Mouse (Mus musculus) embryo, embryonic 9.5 days (tissue): ENCODE results near the gene Mcfd2.

Experiments
- DNase-seq: peaks from one replicate; pipeline ENCODE4 v3.0.0-alpha.2; 2017; ENCODE audit errors: extremely low spot score

Gene Mcfd2

DNA sequence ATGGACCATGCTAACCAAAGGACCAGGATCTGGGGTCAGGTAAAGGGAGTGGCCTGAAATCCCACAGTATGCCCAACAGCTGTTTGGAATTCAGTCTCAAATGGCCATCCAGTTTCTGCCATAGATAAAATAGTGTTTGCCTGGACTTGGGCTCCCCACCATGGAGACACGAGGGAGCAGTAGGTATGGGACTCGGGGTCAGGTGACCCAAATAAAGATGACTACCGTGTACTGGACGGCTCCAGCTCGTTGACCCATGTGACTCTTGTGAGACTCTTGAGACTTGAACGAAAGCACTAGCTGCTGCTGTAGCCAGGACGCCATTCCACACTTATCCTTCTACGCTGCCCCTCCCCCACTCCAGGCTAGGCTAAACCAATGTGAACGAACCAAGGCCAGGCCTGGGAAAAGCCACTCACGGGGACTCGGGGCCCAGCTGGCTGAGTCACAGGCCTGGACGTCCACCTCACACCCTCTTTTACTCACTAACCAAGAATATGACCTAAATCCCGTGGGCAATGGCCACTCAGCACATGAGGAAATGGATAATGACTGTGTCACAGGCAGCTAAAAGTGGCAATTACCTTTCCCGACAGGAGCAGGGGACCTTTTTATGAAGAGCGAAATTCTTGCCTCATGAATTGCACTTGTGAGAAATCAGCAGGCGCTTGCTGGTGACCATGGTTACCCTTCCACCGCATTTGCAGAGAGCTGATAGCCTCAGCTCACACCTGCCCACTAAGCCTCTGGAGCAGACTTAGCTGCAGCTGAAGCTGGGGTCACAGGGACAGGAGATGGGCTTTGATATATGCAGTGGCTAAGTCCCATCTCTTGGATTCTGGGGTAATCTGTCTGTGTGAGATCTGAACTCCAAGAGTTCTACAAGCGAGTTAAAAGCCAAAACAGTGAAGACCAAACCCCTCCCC is 28.7 kb downstream of the Mcfd2 start:
- no peak for DNase-seq

DNA sequence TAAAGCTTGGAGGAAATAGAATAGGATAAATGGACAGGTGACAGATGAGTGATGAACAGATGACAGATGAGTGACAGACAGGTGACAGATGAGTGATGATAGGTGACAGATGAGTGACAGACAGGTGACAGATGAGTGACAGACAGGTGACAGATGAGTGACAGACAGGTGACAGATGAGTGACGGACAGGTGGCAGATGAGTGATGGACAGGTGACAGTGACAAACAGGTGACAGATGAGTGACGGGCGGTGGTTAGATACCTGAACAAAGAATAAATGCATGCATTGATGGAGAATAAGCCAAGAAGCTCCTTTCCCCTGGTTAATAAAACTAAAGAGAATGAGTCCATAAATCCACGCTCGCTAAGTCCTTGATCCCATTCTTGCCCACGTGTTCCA is 30.7 kb downstream of the Mcfd2 start:
- DNase-seq: no peak

DNA sequence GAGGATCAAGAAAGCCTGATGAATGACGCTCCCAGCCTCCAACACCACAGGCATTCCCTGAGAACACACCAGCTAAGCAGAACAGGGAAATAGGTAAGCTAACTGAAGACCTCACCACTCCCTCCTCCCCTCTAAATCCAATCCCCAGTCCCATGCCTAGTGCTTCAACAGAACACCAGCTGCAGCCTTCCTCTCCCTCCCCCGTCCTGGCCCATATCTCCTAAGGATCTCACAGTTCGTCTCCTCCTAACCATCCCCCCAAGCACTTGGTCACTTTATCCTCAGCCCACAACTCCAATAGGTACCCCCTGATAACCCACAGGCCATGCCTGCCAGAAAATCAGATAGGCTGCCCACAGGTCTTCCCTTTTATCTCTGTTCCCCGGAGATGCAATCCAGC is 37.9 kb downstream of the Mcfd2 start:
- DNase-seq: no peak

DNA sequence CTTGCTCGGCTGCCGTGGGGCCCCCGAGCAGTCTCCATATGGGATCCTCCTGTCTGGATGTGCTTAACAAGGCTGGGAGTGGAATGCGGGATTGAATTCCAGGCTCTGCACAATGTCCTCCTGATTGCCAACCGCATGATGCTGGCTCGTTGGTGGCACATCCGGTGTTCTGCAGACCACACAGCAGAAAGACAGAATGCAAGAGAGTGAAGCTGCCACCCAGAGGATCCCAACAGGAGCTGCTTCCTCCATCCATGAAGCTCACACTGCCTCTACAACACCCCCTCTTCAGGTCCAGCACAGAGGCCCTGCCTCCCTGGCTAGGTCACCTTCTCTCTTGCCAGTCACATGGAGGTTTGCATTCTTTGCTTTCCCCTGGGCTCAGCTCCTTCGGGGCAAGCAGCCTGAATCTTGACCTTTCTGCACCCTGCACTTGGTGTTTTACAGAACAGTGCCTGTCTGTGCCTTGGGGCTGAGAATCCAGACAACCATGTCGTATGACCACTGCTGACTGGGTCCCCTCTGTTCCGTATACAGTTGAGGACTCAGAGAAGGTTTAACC is 39.6 kb downstream of the Mcfd2 start:
- DNase-seq: no peak

DNA sequence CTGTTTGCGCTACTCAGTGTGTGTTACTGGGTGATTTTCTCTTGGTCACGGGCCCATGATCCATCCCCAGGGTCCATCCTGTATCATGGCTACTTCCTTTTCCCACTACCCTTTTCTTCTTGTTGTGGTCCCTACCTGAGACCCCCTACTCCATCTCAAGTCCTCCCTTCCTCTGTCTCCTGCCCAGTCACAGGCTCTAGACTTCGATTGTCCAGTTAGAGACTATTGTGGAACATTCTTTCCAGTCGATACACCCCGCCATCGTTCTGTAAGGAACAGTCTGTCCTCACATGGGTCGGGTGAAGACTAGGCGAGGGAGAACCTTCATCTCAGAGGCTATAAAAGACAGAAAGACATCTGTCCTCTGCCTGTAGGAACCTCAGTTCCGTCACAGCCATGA is 40.4 kb downstream of the Mcfd2 start:
- no peak for DNase-seq

DNA sequence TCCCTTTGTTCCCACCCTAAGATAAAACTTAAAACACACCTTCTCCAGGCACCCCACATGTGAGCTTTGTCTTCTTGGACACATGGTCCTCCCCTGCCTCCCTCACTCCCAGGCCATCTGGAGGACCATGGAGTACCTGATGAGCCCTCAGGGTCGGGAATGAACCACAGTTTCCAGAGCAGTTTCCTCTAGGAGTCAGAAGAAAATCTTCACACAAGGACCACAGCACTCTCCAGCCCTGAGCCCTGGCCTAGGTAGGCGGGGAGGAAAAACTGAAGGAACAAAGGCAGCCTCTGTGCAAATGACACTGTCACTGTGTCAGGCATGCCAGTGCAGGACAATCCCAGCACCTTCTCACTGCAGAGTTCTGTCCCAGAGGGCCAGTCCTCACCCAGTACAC is 41.3 kb downstream of the Mcfd2 start:
- DNase-seq: no peak

DNA sequence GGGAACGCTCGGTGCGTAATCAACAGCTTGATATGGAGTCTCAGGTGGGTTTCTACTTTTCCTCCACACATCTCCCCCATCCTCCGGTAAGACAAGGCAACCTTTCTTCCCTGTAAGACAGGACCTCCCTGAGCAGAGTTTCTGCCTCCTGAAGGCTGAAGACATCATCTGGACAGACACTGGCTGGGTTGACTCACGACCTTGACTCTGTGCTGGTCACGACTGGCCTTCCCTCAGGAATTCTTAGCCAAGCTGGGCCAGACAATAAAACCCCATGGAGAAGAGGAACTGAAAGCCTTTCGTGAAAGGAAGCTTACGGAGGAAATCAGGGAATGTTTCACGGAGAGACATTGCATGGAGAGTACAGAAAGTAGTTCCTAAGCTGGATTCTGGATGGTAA is 46.3 kb downstream of the Mcfd2 start:
- no peak for DNase-seq

DNA sequence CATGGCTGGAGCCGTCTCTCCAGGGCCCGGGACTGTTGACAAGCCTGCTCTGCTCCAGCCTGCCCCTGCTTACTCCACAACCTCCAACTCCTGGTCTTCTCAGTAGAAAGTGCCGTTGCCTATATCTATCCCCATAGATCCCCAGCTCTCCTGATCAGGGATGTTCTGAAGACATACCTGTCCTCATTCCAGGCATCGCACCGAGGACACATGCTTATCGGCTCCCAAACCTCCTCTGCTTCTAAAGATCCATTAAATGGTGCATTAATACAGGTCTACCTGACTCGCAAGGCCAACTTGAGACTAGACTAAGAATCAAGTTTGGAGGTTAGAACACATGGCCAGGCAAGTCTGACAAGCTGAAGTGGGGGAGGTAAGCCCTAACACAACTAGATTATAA is 51.2 kb downstream of the Mcfd2 start:
- DNase-seq: no peak

DNA sequence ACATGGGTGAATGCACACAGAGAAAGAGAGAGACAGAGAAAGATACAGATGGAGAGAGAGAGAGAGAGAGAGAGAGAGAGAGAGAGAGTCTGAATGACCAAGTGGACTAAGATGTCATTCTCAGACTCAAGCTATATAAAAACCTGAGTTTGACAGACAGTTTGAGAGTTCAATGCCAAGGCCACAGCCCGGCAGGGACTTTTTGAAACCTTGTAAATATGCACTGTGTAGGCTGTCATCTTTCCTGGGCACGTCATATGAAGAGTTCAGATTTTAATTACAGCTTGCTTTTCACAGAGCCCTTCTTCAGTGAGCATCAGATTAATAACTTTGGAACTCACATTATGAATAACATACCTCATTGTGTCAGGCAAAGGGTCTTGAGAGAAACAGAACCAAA is 55.2 kb downstream of the Mcfd2 start:
- no peak for DNase-seq

DNA sequence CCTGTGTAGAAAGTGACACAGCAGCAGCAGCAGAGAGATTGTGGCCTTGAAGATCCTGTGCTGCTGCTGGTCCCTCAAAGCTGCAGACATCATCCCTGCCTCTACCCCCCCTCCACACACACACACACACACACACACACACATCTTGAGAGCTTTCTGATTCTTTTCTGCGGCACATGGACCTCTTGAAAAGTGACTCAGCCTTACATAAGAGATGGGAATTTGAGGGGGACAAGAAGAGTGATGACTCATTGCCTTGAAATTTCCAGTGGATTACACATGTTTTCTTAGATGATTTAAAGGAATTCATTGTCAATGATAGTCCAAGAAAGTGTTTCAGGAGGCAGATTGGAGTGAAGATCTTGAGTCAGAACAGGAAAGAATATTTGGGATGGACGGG is 58.9 kb downstream of the Mcfd2 start:
- DNase-seq: no peak
